ENCODE assay signal across 22 mouse cellular contexts in the genomic region with DNA sequence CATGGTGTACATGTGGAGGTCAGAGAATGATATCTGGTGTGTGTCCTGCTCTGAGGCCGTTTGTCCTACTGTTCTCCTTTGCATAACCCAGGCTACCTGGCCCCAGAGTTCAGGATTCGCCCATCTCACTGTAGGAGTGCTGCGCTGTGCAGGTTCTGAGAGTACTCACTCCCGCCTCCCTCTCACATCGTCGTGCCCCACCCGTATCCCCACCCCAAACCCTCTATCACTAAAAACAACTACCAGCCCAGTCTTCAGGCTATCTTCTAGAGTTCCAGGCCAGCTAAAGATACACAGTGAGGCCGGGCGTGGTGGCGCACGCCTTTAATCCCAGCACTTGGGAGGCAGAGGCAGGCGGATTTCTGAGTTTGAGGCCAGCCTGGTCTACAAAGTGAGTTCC. TPM values are rescaled to one million over a fixed set of nuclear protein-coding genes. Genes with fewer than 3 reads are reported as not detected.
DNase-seq lines count a peak whose midpoint lies in the region; ATAC-seq and TF ChIP-seq lines count a peak whose summit lies in the region.
"Had no signal": no experiment of that assay in that cellular context is flagged by ENCODE, and none has a peak within 500 bp of the region (broad histone marks: within the 10 kb centered on the region; RNA-seq: fewer than 3 reads in every experiment).

No protein-coding gene starts in this region.

- no peak overlapping the region for H3K4me2 ChIP-seq in liver, postnatal 0 days (ENCODE audit: low read depth, low read length)
- H3K4me2 ChIP-seq in liver, embryonic 13.5 days = no peak overlapping the region
- no peak overlapping the region for H3K4me2 ChIP-seq in liver, embryonic 16.5 days (ENCODE audit: low read depth, low read length)
- H3K4me2 ChIP-seq in forebrain, embryonic 13.5 days = no peak overlapping the region
- H3K4me2 ChIP-seq in hindbrain, embryonic 16.5 days (ENCODE audit: low read length) = no peak overlapping the region

- H3K27me3 ChIP-seq in liver, postnatal 0 days (ENCODE audit: insufficient read depth, low read length) = no peaks in the 10 kb centered on the region
- no peaks in the 10 kb centered on the region for H3K27me3 ChIP-seq in liver, embryonic 13.5 days
- H3K27me3 ChIP-seq in liver, embryonic 16.5 days (ENCODE audit: control insufficient read depth, insufficient read depth, low read depth, low read length) = no peaks in the 10 kb centered on the region
- no peaks in the 10 kb centered on the region for H3K27me3 ChIP-seq in forebrain, embryonic 13.5 days
- H3K27me3 ChIP-seq in hindbrain, embryonic 16.5 days (replicated peaks; ENCODE audit: control insufficient read depth, insufficient read depth, low read length) = no peaks in the 10 kb centered on the region
- H3K27me3 ChIP-seq: embryonic facial prominence, embryonic 13.5 days; hindbrain, embryonic 12.5 days; hindbrain, embryonic 15.5 days had no signal

- no peak for ATAC-seq in liver, postnatal 0 days
- ATAC-seq in erythroid progenitor cell, adult 5-6 weeks (replicated peaks; ENCODE audit: low FRiP score, poor library complexity, severe bottlenecking) = 0 out of 2 replicates have a peak, but pooled peaks have one; percentile 31
- peak; percentile 76 for ATAC-seq in liver, embryonic 13.5 days (ENCODE audit: low read depth)
- peak; percentile 50 for ATAC-seq in liver, embryonic 16.5 days (ENCODE audit: low read depth)
- ATAC-seq in forebrain, embryonic 13.5 days = no peak
- no peak for ATAC-seq in hindbrain, embryonic 16.5 days
- ATAC-seq: forebrain, postnatal 0 days had no signal

- no peak overlapping the region for H3K4me3 ChIP-seq in liver, postnatal 0 days (ENCODE audit: low read depth, low read length)
- no peak overlapping the region for H3K4me3 ChIP-seq in liver, embryonic 13.5 days (replicated peaks)
- no peak overlapping the region for H3K4me3 ChIP-seq in liver, embryonic 16.5 days (ENCODE audit: low read depth, low read length)
- no peak overlapping the region for H3K4me3 ChIP-seq in forebrain, embryonic 13.5 days
- no peak overlapping the region for H3K4me3 ChIP-seq in hindbrain, embryonic 16.5 days (ENCODE audit: low read length)
- H3K4me3 ChIP-seq: embryonic facial prominence, embryonic 13.5 days; erythroblast, embryonic 14.5 days; gastrocnemius, adult 2 months; hindbrain, embryonic 12.5 days; hindbrain, embryonic 15.5 days had no signal

- H3K36me3 ChIP-seq in liver, postnatal 0 days (replicated peaks; ENCODE audit: insufficient read depth, low read length) = no peaks in the 10 kb centered on the region
- peaks cover 8% of the 10 kb centered on the region for H3K36me3 ChIP-seq in liver, embryonic 13.5 days
- H3K36me3 ChIP-seq in liver, embryonic 16.5 days (ENCODE audit: control insufficient read depth, insufficient read depth) = peaks cover 4% of the 10 kb centered on the region
- peaks cover 4% of the 10 kb centered on the region for H3K36me3 ChIP-seq in forebrain, embryonic 13.5 days (ENCODE audit: poor library complexity, severe bottlenecking)
- H3K36me3 ChIP-seq in hindbrain, embryonic 16.5 days (ENCODE audit: control insufficient read depth, insufficient read depth, low read length) = peaks cover 5% of the 10 kb centered on the region
- H3K36me3 ChIP-seq: hindbrain, embryonic 15.5 days had no signal

- no peak overlapping the region for H3K9ac ChIP-seq in liver, postnatal 0 days (replicated peaks)
- H3K9ac ChIP-seq in liver, embryonic 13.5 days = no peak overlapping the region
- no peak overlapping the region for H3K9ac ChIP-seq in liver, embryonic 16.5 days (ENCODE audit: low read depth, low read length)
- no peak overlapping the region for H3K9ac ChIP-seq in forebrain, embryonic 13.5 days
- H3K9ac ChIP-seq in hindbrain, embryonic 16.5 days (ENCODE audit: low read depth, low read length) = no peak overlapping the region
- H3K9ac ChIP-seq: embryonic facial prominence, embryonic 13.5 days; forebrain, postnatal 0 days; hindbrain, embryonic 12.5 days; hindbrain, embryonic 15.5 days had no signal

- 68% methylated on average over 12 of the region's 12 CpGs for WGBS in liver, postnatal 0 days (ENCODE audit: insufficient replicate concordance)
- WGBS in liver, embryonic 13.5 days (ENCODE audit: insufficient replicate concordance) = 47% methylated on average over 12 of the region's 12 CpGs
- WGBS in liver, embryonic 16.5 days (ENCODE audit: insufficient replicate concordance) = 45% methylated on average over 12 of the region's 12 CpGs
- 92% methylated on average over 12 of the region's 12 CpGs for WGBS in forebrain, embryonic 13.5 days
- 91% methylated on average over 12 of the region's 12 CpGs for WGBS in hindbrain, embryonic 16.5 days

- H3K27ac ChIP-seq in liver, postnatal 0 days (ENCODE audit: low read depth) = no peak overlapping the region
- H3K27ac ChIP-seq in liver, embryonic 13.5 days = no peak overlapping the region
- H3K27ac ChIP-seq in liver, embryonic 16.5 days (ENCODE audit: low read length) = no peak overlapping the region
- no peak overlapping the region for H3K27ac ChIP-seq in forebrain, embryonic 13.5 days
- H3K27ac ChIP-seq in hindbrain, embryonic 16.5 days (ENCODE audit: low read depth, low read length) = no peak overlapping the region
- H3K27ac ChIP-seq: embryonic facial prominence, embryonic 13.5 days had no signal

- TF ChIP-seq EP300 in liver, postnatal 0 days (IDR thresholded peaks at IDR 0.05; ENCODE audit: low read depth) = no peak

- DNase-seq in liver = peak; percentile 58
- no peak for DNase-seq in liver, postnatal 0 days
- DNase-seq in liver, embryonic 13.5 days = peak; percentile 50
- DNase-seq in left cerebral cortex, postnatal 14 days (ENCODE audit: low spot score in 2 of 2) = no peak
- DNase-seq: adrenal gland, postnatal 14 days; cerebellum, adult 11 months; cerebellum, adult 2 months; cerebellum, postnatal 10 days; cerebellum, postnatal 36 days; embryo, embryonic 11 days; forebrain, postnatal 0 days; gastrocnemius, adult 2 months; gastrocnemius, postnatal 14 days; heart, adult 11 months had no signal

- H3K9me3 ChIP-seq in liver, postnatal 0 days (ENCODE audit: low read length) = no peaks in the 10 kb centered on the region
- H3K9me3 ChIP-seq in liver, embryonic 13.5 days (replicated peaks) = no peaks in the 10 kb centered on the region
- no peaks in the 10 kb centered on the region for H3K9me3 ChIP-seq in liver, embryonic 16.5 days (replicated peaks; ENCODE audit: control insufficient read depth, low read length)
- no peaks in the 10 kb centered on the region for H3K9me3 ChIP-seq in forebrain, embryonic 13.5 days (replicated peaks)
- 0 out of 2 replicates have a peak, but pooled peaks cover 2% of the 10 kb centered on the region for H3K9me3 ChIP-seq in hindbrain, embryonic 16.5 days (ENCODE audit: control insufficient read depth, low read length)
- H3K9me3 ChIP-seq: embryonic facial prominence, embryonic 13.5 days; hindbrain, embryonic 12.5 days; hindbrain, embryonic 15.5 days had no signal

- no peak for TF ChIP-seq CTCF in liver, postnatal 0 days (IDR thresholded peaks at IDR 0.05; ENCODE audit: low read depth)

- intact Hi-C loops in left cerebral cortex, postnatal 14 days (cut with DNase I) = no loop called here

- peaks cover 16% of the 10 kb centered on the region for H3K4me1 ChIP-seq in liver, postnatal 0 days (ENCODE audit: insufficient read depth)
- H3K4me1 ChIP-seq in liver, embryonic 13.5 days (replicated peaks) = peaks cover 42% of the 10 kb centered on the region
- peaks cover 22% of the 10 kb centered on the region for H3K4me1 ChIP-seq in liver, embryonic 16.5 days (ENCODE audit: control insufficient read depth, low read depth, low read length)
- H3K4me1 ChIP-seq in forebrain, embryonic 13.5 days = peaks cover 11% of the 10 kb centered on the region
- H3K4me1 ChIP-seq in hindbrain, embryonic 16.5 days (ENCODE audit: control insufficient read depth, insufficient read depth, low read depth, low read length) = peaks cover 12% of the 10 kb centered on the region

RNA-seq across cellular contexts. Expression of a gene that starts 1.2 kb away (rescaled TPM):
- polyA plus RNA-seq in liver, postnatal 0 days (2015; fragmentation: Nextera tagmentation; extraction: Ambion mirVana) = 10.3 and 10.7 TPM in 2 replicates
- 7.6 and 8.8 TPM in 2 replicates for total RNA-seq in erythroid progenitor cell, adult 5-6 weeks (2015; ENCODE audit: low replicate concordance)
- 2.3 and 3.3 TPM in 2 replicates for total RNA-seq in erythroid progenitor cell, adult 5-6 weeks (2017; ENCODE audit: low replicate concordance)
- polyA plus RNA-seq in liver, embryonic 13.5 days (2015; fragmentation: Nextera tagmentation; extraction: Ambion mirVana) = 13.2 and 14.6 TPM in 2 replicates
- 14.2 and 18.5 TPM in 2 replicates for polyA plus RNA-seq in liver, embryonic 16.5 days (2015; fragmentation: Nextera tagmentation; extraction: Ambion mirVana)
- 10 to 100 TPM; 28.1 to 30.2 TPM for total RNA-seq in left cerebral cortex, postnatal 14 days (2021)
- polyA plus RNA-seq in forebrain, embryonic 13.5 days (2015; fragmentation: Nextera tagmentation; extraction: Ambion mirVana) = 17.1 and 19.4 TPM in 2 replicates
- polyA plus RNA-seq in hindbrain, embryonic 16.5 days (2015; fragmentation: Nextera tagmentation; extraction: Ambion mirVana) = 37.5 and 40.1 TPM in 2 replicates

RNA-seq across cellular contexts. Expression of a gene that starts 1.2 kb away (rescaled TPM):
- 1.4 and 2.2 TPM in 2 replicates for polyA plus RNA-seq in liver, postnatal 0 days (2015; fragmentation: Nextera tagmentation; extraction: Ambion mirVana)
- not detected in 2 replicates for total RNA-seq in erythroid progenitor cell, adult 5-6 weeks (2015; ENCODE audit: low replicate concordance)
- total RNA-seq in erythroid progenitor cell, adult 5-6 weeks (2017; ENCODE audit: low replicate concordance) = 2.3 TPM in 2 replicates
- 2.9 and 3.4 TPM in 2 replicates for polyA plus RNA-seq in liver, embryonic 13.5 days (2015; fragmentation: Nextera tagmentation; extraction: Ambion mirVana)
- 2.3 and 2.7 TPM in 2 replicates for polyA plus RNA-seq in liver, embryonic 16.5 days (2015; fragmentation: Nextera tagmentation; extraction: Ambion mirVana)
- 10 to 100 TPM in 1 of 2 experiments, 1 to 10 TPM in 1; 9.4 to 10.4 TPM for total RNA-seq in left cerebral cortex, postnatal 14 days (2021)
- 6.7 and 8.9 TPM in 2 replicates for polyA plus RNA-seq in forebrain, embryonic 13.5 days (2015; fragmentation: Nextera tagmentation; extraction: Ambion mirVana)
- 10.5 and 10.6 TPM in 2 replicates for polyA plus RNA-seq in hindbrain, embryonic 16.5 days (2015; fragmentation: Nextera tagmentation; extraction: Ambion mirVana)

RNA-seq across cellular contexts. Expression of a gene that starts 9.2 kb away (rescaled TPM):
- polyA plus RNA-seq in liver, postnatal 0 days (2015; fragmentation: Nextera tagmentation; extraction: Ambion mirVana) = 19.9 and 20.1 TPM in 2 replicates
- total RNA-seq in erythroid progenitor cell, adult 5-6 weeks (2015; ENCODE audit: low replicate concordance) = 10.1 and 12.6 TPM in 2 replicates
- total RNA-seq in erythroid progenitor cell, adult 5-6 weeks (2017; ENCODE audit: low replicate concordance) = 1.7 and 3.5 TPM in 2 replicates
- 22.5 TPM in 2 replicates for polyA plus RNA-seq in liver, embryonic 13.5 days (2015; fragmentation: Nextera tagmentation; extraction: Ambion mirVana)
- 17.8 and 18.2 TPM in 2 replicates for polyA plus RNA-seq in liver, embryonic 16.5 days (2015; fragmentation: Nextera tagmentation; extraction: Ambion mirVana)
- 1 to 10 TPM; 8.0 to 8.6 TPM for total RNA-seq in left cerebral cortex, postnatal 14 days (2021)
- polyA plus RNA-seq in forebrain, embryonic 13.5 days (2015; fragmentation: Nextera tagmentation; extraction: Ambion mirVana) = 18.3 and 19.5 TPM in 2 replicates
- polyA plus RNA-seq in hindbrain, embryonic 16.5 days (2015; fragmentation: Nextera tagmentation; extraction: Ambion mirVana) = 31.5 and 34.6 TPM in 2 replicates

Comparison
In these comparisons a context has a peak if more than half of its experiments do, and no peak if none do; other contexts are left out.
1. DNase-seq: peak in liver (single experiment) and liver, embryonic 13.5 days (single experiment); none in liver, postnatal 0 days (single experiment) and left cerebral cortex, postnatal 14 days (0 of 2).
2. ATAC-seq: peak in erythroid progenitor cell, adult 5-6 weeks (single experiment), liver, embryonic 13.5 days (single experiment) and liver, embryonic 16.5 days (single experiment); none in liver, postnatal 0 days (single experiment), forebrain, embryonic 13.5 days (single experiment) and hindbrain, embryonic 16.5 days (single experiment).